Mouse (Mus musculus) kidney, embryonic 15.5 days (tissue): ENCODE measurements around the gene Brox. TPM values are rescaled to one million over a fixed set of nuclear protein-coding genes. Genes with fewer than 3 reads are reported as not detected.

Experiments used
- polyA plus RNA-seq: library from polyadenylated mRNA; unstranded; fragments of >200 nt; fragmentation: Nextera tagmentation; extraction: Ambion mirVana; gene quantifications from 2 replicates; pipeline ENCODE4 v1.2.1, GENCODE M21; 2015

Gene Brox
- polyA plus RNA-seq, 1 experiment from 2014 or later: 46.8 TPM

Other genes with a start within 250 kb of the Brox start
- 14.0 and 15.3 TPM in 2 replicates for gene Disp1, start 75.7 kb downstream of the Brox start, polyA plus RNA-seq
- gene Aida, start 679 bp downstream of the Brox start, polyA plus RNA-seq: 45.5 and 50.8 TPM in 2 replicates
- 99.3 and 101 TPM in 2 replicates for gene Mia3, start 72.3 kb upstream of the Brox start, polyA plus RNA-seq
- gene Taf1a, start 91.7 kb upstream of the Brox start, polyA plus RNA-seq: 21.2 and 21.3 TPM in 2 replicates
- 0.64 and 0.75 TPM in 2 replicates for gene Hhipl2, start 120.9 kb upstream of the Brox start, polyA plus RNA-seq